Mouse (Mus musculus): Measurements from ENCODE around the gene Nufip1. TPM values are rescaled to one million over a fixed set of nuclear protein-coding genes. Genes with fewer than 3 reads are reported as not detected.

Gene Nufip1
- polyA plus RNA-seq, 2 experiments = 9.9 to 13.8 TPM

GRCm38 (mm10) chr14:76164904-76165755, 54.4 kb downstream of the Nufip1 start:
- no peaks in the 10 kb centered on the region; the same call in 1 of the 2 replicates for H3K27me3 ChIP-seq (ENCODE audit: control insufficient read depth, insufficient read depth, low read length)
- no peak for TF ChIP-seq POLR2A (IDR thresholded peaks at IDR 0.05; ENCODE audit: borderline replicate concordance, extremely low read depth, insufficient read depth, insufficient read length)
- no peaks in the 10 kb centered on the region for H3K9me3 ChIP-seq (ENCODE audit: control insufficient read depth, low read length)
- peak overlapping the region; percentile 8; the same call in 1 of the 2 replicates for H3K4me3 ChIP-seq (replicated peaks; ENCODE audit: low read length)
- H3K4me2 ChIP-seq (replicated peaks; ENCODE audit: low read depth, low read length, severe bottlenecking) = peak overlapping the region; percentile 35
- H3K27ac ChIP-seq (replicated peaks; ENCODE audit: low read depth, low read length) = no peak overlapping the region
- peak; percentile 66 for DNase-seq (ENCODE audit: low spot score)
- H3K9ac ChIP-seq (ENCODE audit: low read depth, low read length, severe bottlenecking) = peak overlapping the region; percentile 36; the same call in 1 of the 2 replicates
- no peaks in the 10 kb centered on the region for H3K36me3 ChIP-seq (ENCODE audit: control insufficient read depth, insufficient read depth, low read length)
- no peak for ATAC-seq (ENCODE audit: low FRiP score, low read depth)
- WGBS = 15% methylated on average over 32 of the region's 32 CpGs
- H3K4me1 ChIP-seq (ENCODE audit: control insufficient read depth, insufficient read depth, low read length) = peaks cover 7% of the 10 kb centered on the region

- WGBS = 44% methylated on average over 11 of the region's 11 CpGs
- no peak overlapping the region for H3K4me3 ChIP-seq (replicated peaks; ENCODE audit: low read length)
- no peaks in the 10 kb centered on the region for H3K27me3 ChIP-seq (ENCODE audit: control insufficient read depth, insufficient read depth, low read length)
- H3K9ac ChIP-seq (ENCODE audit: low read depth, low read length, severe bottlenecking) = no peak overlapping the region
- H3K36me3 ChIP-seq (ENCODE audit: control insufficient read depth, insufficient read depth, low read length) = no peaks in the 10 kb centered on the region
- H3K4me1 ChIP-seq (ENCODE audit: control insufficient read depth, insufficient read depth, low read length) = peaks cover 6% of the 10 kb centered on the region
- 0 out of 2 replicates have a peak overlapping the region, but pooled peaks have one; percentile 35 for H3K27ac ChIP-seq (replicated peaks; ENCODE audit: low read depth, low read length)
- H3K4me2 ChIP-seq (replicated peaks; ENCODE audit: low read depth, low read length, severe bottlenecking) = no peak overlapping the region
- ATAC-seq (ENCODE audit: low FRiP score, low read depth) (no peak), DNase-seq (ENCODE audit: low spot score) (peak; percentile 68)
- TF ChIP-seq POLR2A (IDR thresholded peaks at IDR 0.05; ENCODE audit: borderline replicate concordance, extremely low read depth, insufficient read depth, insufficient read length) = no peak
- H3K9me3 ChIP-seq (ENCODE audit: control insufficient read depth, low read length) = no peaks in the 10 kb centered on the region
Observed at GRCm38 (mm10) chr14:76169876-76170466, 59.3 kb downstream of the Nufip1 start.

- Histone ChIP-seq H3K4me1 (ENCODE audit: control insufficient read depth, insufficient read depth, low read length) (peaks cover 3% of the 10 kb centered on the region; the same call in 1 of the 2 replicates), H3K4me2 (replicated peaks; ENCODE audit: low read depth, low read length, severe bottlenecking) (no peak overlapping the region), H3K27me3 (ENCODE audit: control insufficient read depth, insufficient read depth, low read length) (no peaks in the 10 kb centered on the region), H3K9ac (ENCODE audit: low read depth, low read length, severe bottlenecking) (no peak overlapping the region), H3K27ac (replicated peaks; ENCODE audit: low read depth, low read length) (no peak overlapping the region), H3K36me3 (ENCODE audit: control insufficient read depth, insufficient read depth, low read length) (no peaks in the 10 kb centered on the region), H3K9me3 (ENCODE audit: control insufficient read depth, low read length) (no peaks in the 10 kb centered on the region), H3K4me3 (replicated peaks; ENCODE audit: low read length) (no peak overlapping the region)
- DNase-seq (ENCODE audit: low spot score) (no peak), ATAC-seq (ENCODE audit: low FRiP score, low read depth) (no peak)
- TF ChIP-seq POLR2A (IDR thresholded peaks at IDR 0.05; ENCODE audit: borderline replicate concordance, extremely low read depth, insufficient read depth, insufficient read length) = no peak
- 90% methylated on average over 8 of the region's 8 CpGs for WGBS
Observed at GRCm38 (mm10) chr14:76171285-76171684, 60.6 kb downstream of the Nufip1 start.

- no peak for TF ChIP-seq POLR2A (IDR thresholded peaks at IDR 0.05; ENCODE audit: borderline replicate concordance, extremely low read depth, insufficient read depth, insufficient read length)
- DNase-seq (ENCODE audit: low spot score) (no peak), ATAC-seq (ENCODE audit: low FRiP score, low read depth) (no peak)
- 79% methylated on average over 7 of the region's 7 CpGs for WGBS
- H3K9ac ChIP-seq (ENCODE audit: low read depth, low read length, severe bottlenecking) = no peak overlapping the region
- H3K9me3 ChIP-seq (ENCODE audit: control insufficient read depth, low read length) = no peaks in the 10 kb centered on the region
- no peak overlapping the region for H3K27ac ChIP-seq (replicated peaks; ENCODE audit: low read depth, low read length)
- no peaks in the 10 kb centered on the region for H3K27me3 ChIP-seq (ENCODE audit: control insufficient read depth, insufficient read depth, low read length)
- peaks cover 3% of the 10 kb centered on the region; the same call in 1 of the 2 replicates for H3K4me1 ChIP-seq (ENCODE audit: control insufficient read depth, insufficient read depth, low read length)
- H3K4me3 ChIP-seq (replicated peaks; ENCODE audit: low read length) = no peak overlapping the region
- no peaks in the 10 kb centered on the region for H3K36me3 ChIP-seq (ENCODE audit: control insufficient read depth, insufficient read depth, low read length)
- H3K4me2 ChIP-seq (replicated peaks; ENCODE audit: low read depth, low read length, severe bottlenecking) = no peak overlapping the region
Observed at GRCm38 (mm10) chr14:76174328-76174727, 63.6 kb downstream of the Nufip1 start.

DNA sequence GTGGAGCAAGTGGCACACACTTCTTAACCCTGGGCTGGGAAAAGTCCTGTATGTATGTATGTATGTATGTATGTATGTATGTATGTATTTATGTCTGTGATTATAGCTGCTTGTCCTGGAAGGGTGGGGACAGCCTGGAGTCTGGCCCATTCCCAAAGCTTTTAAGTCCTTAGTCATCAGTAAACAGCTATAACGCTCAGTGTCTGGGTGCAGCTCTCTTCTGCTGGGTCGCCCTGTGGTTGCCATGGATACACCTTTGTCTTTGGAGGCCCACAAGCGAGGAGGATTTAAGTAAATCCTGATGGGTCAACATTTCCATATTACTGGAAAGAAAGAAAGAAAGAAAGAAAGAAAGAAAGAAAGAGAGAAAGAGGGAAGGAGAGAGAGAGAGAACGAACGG, 65.1 kb downstream of the Nufip1 start:
- TF ChIP-seq POLR2A (IDR thresholded peaks at IDR 0.05; ENCODE audit: borderline replicate concordance, extremely low read depth, insufficient read depth, insufficient read length) = no peak
- no peak for DNase-seq (ENCODE audit: low spot score)
- 42% methylated on average over 5 of the region's 5 CpGs for WGBS

More for the DNA sequence above, 65.1 kb downstream of the Nufip1 start:
- no peak overlapping the region for H3K27ac ChIP-seq (replicated peaks; ENCODE audit: low read depth, low read length)
- no peak overlapping the region for H3K9ac ChIP-seq (ENCODE audit: low read depth, low read length, severe bottlenecking)
- no peaks in the 10 kb centered on the region for H3K9me3 ChIP-seq (ENCODE audit: control insufficient read depth, low read length)
- H3K27me3 ChIP-seq (ENCODE audit: control insufficient read depth, insufficient read depth, low read length) = no peaks in the 10 kb centered on the region
- H3K4me3 ChIP-seq (replicated peaks; ENCODE audit: low read length) = no peak overlapping the region
- ATAC-seq (ENCODE audit: low FRiP score, low read depth) = no peak; the same call in 1 of the 2 replicates
- no peaks in the 10 kb centered on the region for H3K4me1 ChIP-seq (ENCODE audit: control insufficient read depth, insufficient read depth, low read length)
- H3K4me2 ChIP-seq (replicated peaks; ENCODE audit: low read depth, low read length, severe bottlenecking) = no peak overlapping the region
- no peaks in the 10 kb centered on the region for H3K36me3 ChIP-seq (ENCODE audit: control insufficient read depth, insufficient read depth, low read length)
